Mouse (Mus musculus) liver, embryonic 13.5 days (tissue): ENCODE measurements around the gene Kcnab1. TPM values are rescaled to one million over a fixed set of nuclear protein-coding genes. Genes with fewer than 3 reads are reported as not detected.

ENCODE experiments used
- ATAC-seq: fragments of 200-750 bp; cut with Nextera tagmentation; 2 replicates; pipeline ENCODE4 v1.8.0; 2017; ENCODE audit warnings: low read depth, mild to moderate bottlenecking, moderate number of reproducible peaks, moderate library complexity
- DNase-seq: peaks from one replicate; pipeline ENCODE4 v3.0.0; 2022
- H3K27ac ChIP-seq: fragments of 300-500 bp; sonication (generic); 2 replicates; pipeline ENCODE4 v1.5.1; 2015; ENCODE audit warnings: moderate library complexity, mild to moderate bottlenecking, inconsistent platforms
- H3K27me3 ChIP-seq: fragments of 300-500 bp; sonication (generic); 2 replicates; pipeline ENCODE4 v1.6.1; 2015; ENCODE audit warnings: mild to moderate bottlenecking, inconsistent platforms
- H3K36me3 ChIP-seq: fragments of 300-500 bp; sonication (generic); 2 replicates; pipeline ENCODE4 v1.6.1; 2015; ENCODE audit warnings: mild to moderate bottlenecking, inconsistent platforms
- H3K4me1 ChIP-seq: fragments of 300-500 bp; sonication (generic); replicated peaks from 2 replicates; pipeline ENCODE4 v1.6.1; 2015; ENCODE audit warnings: inconsistent platforms
- H3K4me2 ChIP-seq: fragments of 300-500 bp; sonication (generic); 2 replicates; pipeline ENCODE4 v1.6.1; 2015; ENCODE audit warnings: inconsistent platforms, mild to moderate bottlenecking, moderate library complexity
- H3K4me3 ChIP-seq: fragments of 300-500 bp; sonication (generic); replicated peaks from 2 replicates; pipeline ENCODE4 v1.5.1; 2015; ENCODE audit warnings: mild to moderate bottlenecking, inconsistent platforms
- H3K9ac ChIP-seq: fragments of 300-500 bp; sonication (generic); 2 replicates; pipeline ENCODE4 v1.6.1; 2015; ENCODE audit warnings: mild to moderate bottlenecking, inconsistent platforms
- H3K9me3 ChIP-seq: fragments of 300-500 bp; sonication (generic); replicated peaks from 2 replicates; pipeline ENCODE4 v1.6.1; 2016; ENCODE audit warnings: inconsistent platforms
- WGBS: fragments of 180-500 bp; shearing (Covaris S2); methylation state at CpG from one replicate; pipeline ENCODE4 v1.1.7; 2015; ENCODE audit not compliant: insufficient replicate concordance; 5-methylcytosine and 5-hydroxymethylcytosine counted together
- polyA plus RNA-seq: library from polyadenylated mRNA; unstranded; fragments of >200 nt; fragmentation: Nextera tagmentation; extraction: Ambion mirVana; gene quantifications from 2 replicates; pipeline ENCODE4 v1.2.1, GENCODE M21; 2015

The Kcnab1 gene
- polyA plus RNA-seq, 1 experiment from 2014 or later = 0.96 TPM

DNA sequence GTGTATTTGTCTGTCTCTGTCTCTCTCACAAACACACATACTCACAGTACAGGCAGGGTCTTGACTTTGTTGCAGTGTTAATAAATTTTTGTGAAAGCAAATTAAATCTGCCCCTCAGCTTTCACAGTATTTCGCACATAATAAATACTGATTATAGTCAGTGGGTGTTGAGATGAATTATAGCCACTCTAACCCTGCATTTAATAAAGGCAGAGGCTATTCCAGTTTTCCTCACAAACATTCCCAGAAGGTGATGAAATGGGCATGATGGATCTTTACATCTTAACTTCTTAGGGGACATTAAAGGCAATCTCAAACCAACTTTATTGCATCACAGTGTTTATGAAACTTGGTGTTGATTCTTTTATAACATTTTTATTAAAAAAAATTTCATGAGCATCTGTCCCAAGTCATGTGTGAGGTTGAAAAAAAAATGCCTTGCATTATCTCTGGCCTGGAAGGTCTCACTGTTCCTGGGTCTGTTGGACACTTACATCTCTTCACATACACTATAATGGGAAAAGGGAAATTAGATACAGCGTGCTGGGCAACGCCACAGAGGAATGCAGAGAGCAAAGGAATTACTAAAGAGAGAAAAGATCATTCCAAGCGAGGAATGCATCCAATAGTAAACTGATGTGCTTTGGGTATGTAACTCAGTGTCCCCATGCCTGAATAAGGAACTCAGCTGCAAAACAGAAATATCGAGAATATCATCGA is 95.3 kb downstream of the Kcnab1 start:
- Histone ChIP-seq H3K4me3 (no peak overlapping the region), H3K4me2 (no peak overlapping the region), H3K27me3 (no peaks in the 10 kb centered on the region), H3K9me3 (no peaks in the 10 kb centered on the region), H3K36me3 (no peaks in the 10 kb centered on the region), H3K4me1 (no peaks in the 10 kb centered on the region), H3K27ac (no peak overlapping the region), H3K9ac (no peak overlapping the region)
- 68% methylated on average over 6 of the region's 6 CpGs for WGBS
- ATAC-seq (no peak), DNase-seq (no peak)

- no peaks in the 10 kb centered on the region for H3K4me1 ChIP-seq
- no peak overlapping the region for H3K27ac ChIP-seq
- no peaks in the 10 kb centered on the region for H3K9me3 ChIP-seq
- no peak overlapping the region for H3K4me3 ChIP-seq
- DNase-seq (no peak), ATAC-seq (no peak)
- H3K27me3 ChIP-seq = no peaks in the 10 kb centered on the region
- H3K36me3 ChIP-seq = no peaks in the 10 kb centered on the region
- no peak overlapping the region for H3K9ac ChIP-seq
- 66% methylated on average over 8 of the region's 8 CpGs for WGBS
- no peak overlapping the region for H3K4me2 ChIP-seq
Observed at GRCm38 (mm10) chr3:65205539-65206020, 96.4 kb downstream of the Kcnab1 start.

DNA sequence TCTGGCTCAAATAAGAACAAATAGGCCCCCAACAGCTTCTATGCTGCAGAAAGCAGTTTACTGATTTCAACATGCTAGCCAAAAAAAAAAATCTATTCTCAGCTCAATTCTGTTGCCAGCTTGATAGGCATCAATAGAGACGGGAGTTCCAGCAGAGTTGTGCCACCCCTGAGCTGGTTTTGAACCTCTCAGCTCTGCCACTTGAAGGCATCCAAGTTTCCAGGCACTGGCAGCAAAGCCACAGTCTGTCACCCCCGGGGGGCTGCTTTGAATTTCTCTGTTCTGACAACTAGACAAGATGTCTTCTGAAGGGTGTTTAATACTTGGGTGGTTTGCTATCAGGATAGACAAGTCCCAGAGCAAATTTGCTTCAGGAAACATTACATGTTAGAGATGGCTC is 104.5 kb downstream of the Kcnab1 start:
- DNase-seq = no peak
- WGBS = 51% methylated on average over 2 of the region's 2 CpGs
- no peak overlapping the region for H3K4me3 ChIP-seq
- no peak overlapping the region for H3K27ac ChIP-seq
- no peak overlapping the region for H3K9ac ChIP-seq
- no peaks in the 10 kb centered on the region for H3K4me1 ChIP-seq
- no peaks in the 10 kb centered on the region for H3K27me3 ChIP-seq
- ATAC-seq = no peak
- no peaks in the 10 kb centered on the region for H3K36me3 ChIP-seq
- H3K9me3 ChIP-seq = no peaks in the 10 kb centered on the region
- H3K4me2 ChIP-seq = no peak overlapping the region

- no peak for ATAC-seq
- DNase-seq = no peak
- H3K9me3 ChIP-seq = no peaks in the 10 kb centered on the region
- 54% methylated on average over 2 of the region's 2 CpGs for WGBS
- no peak overlapping the region for H3K4me3 ChIP-seq
- H3K9ac ChIP-seq = no peak overlapping the region
- H3K36me3 ChIP-seq = no peaks in the 10 kb centered on the region
- H3K27ac ChIP-seq = no peak overlapping the region
- H3K4me2 ChIP-seq = no peak overlapping the region
- H3K4me1 ChIP-seq = no peaks in the 10 kb centered on the region
- H3K27me3 ChIP-seq = no peaks in the 10 kb centered on the region
Observed at GRCm38 (mm10) chr3:65214635-65215034, 105.5 kb downstream of the Kcnab1 start.

GRCm38 (mm10) chr3:65217673-65218579 is 108.7 kb downstream of the Kcnab1 start:
- no peaks in the 10 kb centered on the region for H3K4me1 ChIP-seq

DNA sequence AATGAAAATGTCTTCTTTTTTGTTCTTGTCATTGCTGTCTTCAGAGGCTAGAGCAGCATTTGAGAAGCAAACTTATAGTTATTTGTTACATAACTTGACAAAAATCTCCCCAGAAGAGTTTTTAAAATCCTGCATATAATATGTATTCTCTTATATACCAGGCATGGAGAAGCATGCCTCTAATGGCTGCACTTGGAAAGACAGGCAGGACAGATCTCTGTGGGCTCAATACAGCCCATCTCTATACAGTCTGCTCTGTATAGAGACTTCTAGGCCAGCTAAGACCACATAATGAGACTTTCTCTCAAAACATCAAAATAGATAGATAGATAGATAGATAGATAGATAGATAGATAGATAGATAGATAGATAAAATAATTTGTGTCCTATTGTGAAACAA is 111.1 kb downstream of the Kcnab1 start:
- H3K4me2 ChIP-seq = no peak overlapping the region
- H3K4me3 ChIP-seq = no peak overlapping the region
- H3K9ac ChIP-seq = no peak overlapping the region
- no peak overlapping the region for H3K27ac ChIP-seq
- ATAC-seq (no peak), DNase-seq (no peak)
- H3K36me3 ChIP-seq = no peaks in the 10 kb centered on the region
- no peaks in the 10 kb centered on the region for H3K4me1 ChIP-seq
- H3K27me3 ChIP-seq = no peaks in the 10 kb centered on the region
- H3K9me3 ChIP-seq = no peaks in the 10 kb centered on the region

More at GRCm38 (mm10) chr3:65217673-65218579, 108.7 kb downstream of the Kcnab1 start:
- no peak overlapping the region for H3K4me3 ChIP-seq
- WGBS = 66% methylated on average over 7 of the region's 7 CpGs
- H3K27me3 ChIP-seq = no peaks in the 10 kb centered on the region
- DNase-seq = no peak
- H3K27ac ChIP-seq = no peak overlapping the region
- no peak for ATAC-seq
- H3K9me3 ChIP-seq = no peaks in the 10 kb centered on the region
- no peak overlapping the region for H3K9ac ChIP-seq
- H3K4me2 ChIP-seq = no peak overlapping the region
- no peaks in the 10 kb centered on the region for H3K36me3 ChIP-seq

GRCm38 (mm10) chr3:65223635-65224034 is 114.5 kb downstream of the Kcnab1 start:
- Histone ChIP-seq H3K9ac (no peak overlapping the region), H3K4me1 (no peaks in the 10 kb centered on the region), H3K27me3 (no peaks in the 10 kb centered on the region), H3K4me3 (no peak overlapping the region), H3K9me3 (no peaks in the 10 kb centered on the region), H3K36me3 (no peaks in the 10 kb centered on the region), H3K4me2 (no peak overlapping the region), H3K27ac (no peak overlapping the region)
- DNase-seq (no peak), ATAC-seq (no peak)
- WGBS = 60% methylated on average over 2 of the region's 2 CpGs

GRCm38 (mm10) chr3:65230978-65231377 is 121.8 kb downstream of the Kcnab1 start:
- no peak overlapping the region for H3K9ac ChIP-seq
- no peak overlapping the region for H3K4me2 ChIP-seq
- ATAC-seq (no peak), DNase-seq (no peak)
- WGBS = 50% methylated on average over 1 of the region's 1 CpGs
- H3K9me3 ChIP-seq = no peaks in the 10 kb centered on the region
- H3K27me3 ChIP-seq = no peaks in the 10 kb centered on the region
- no peaks in the 10 kb centered on the region for H3K36me3 ChIP-seq
- H3K27ac ChIP-seq = no peak overlapping the region
- no peak overlapping the region for H3K4me3 ChIP-seq
- no peaks in the 10 kb centered on the region for H3K4me1 ChIP-seq

DNA sequence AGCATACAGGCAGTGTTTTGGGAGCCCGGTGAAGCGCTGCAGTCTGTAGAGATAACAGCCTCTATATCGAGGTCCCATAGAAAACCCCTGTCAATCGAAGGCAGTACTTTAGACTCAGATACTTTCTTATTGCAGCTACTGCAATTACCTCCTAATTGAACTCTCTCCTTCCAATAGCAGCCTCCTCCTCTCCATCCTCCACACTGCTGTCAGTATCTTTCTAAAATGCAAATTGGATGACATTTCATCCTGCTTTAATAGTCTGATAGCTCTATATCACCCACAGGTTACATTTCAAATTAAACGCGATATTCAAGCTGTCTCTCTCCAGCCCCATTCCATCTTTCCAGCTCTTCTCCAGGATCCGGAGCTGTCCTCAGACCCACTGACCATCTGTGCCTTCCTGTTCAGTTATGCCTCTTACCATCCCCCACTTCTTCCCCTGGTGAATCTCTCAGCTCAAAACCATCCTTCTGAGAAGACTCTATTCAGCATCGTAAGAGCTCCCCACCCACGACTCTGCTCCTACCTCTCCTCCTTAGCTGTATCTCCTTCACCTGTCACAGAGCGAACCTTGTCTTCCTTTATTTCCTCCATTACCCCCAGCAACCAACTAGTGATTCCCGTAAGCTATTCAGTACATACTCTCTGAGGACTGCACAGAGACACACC is 122.4 kb downstream of the Kcnab1 start:
- Histone ChIP-seq H3K4me3 (no peak overlapping the region), H3K36me3 (no peaks in the 10 kb centered on the region), H3K4me1 (no peaks in the 10 kb centered on the region), H3K9me3 (no peaks in the 10 kb centered on the region), H3K27ac (no peak overlapping the region), H3K27me3 (no peaks in the 10 kb centered on the region), H3K9ac (no peak overlapping the region), H3K4me2 (no peak overlapping the region)
- DNase-seq = no peak
- WGBS = 64% methylated on average over 11 of the region's 11 CpGs
- no peak for ATAC-seq

DNA sequence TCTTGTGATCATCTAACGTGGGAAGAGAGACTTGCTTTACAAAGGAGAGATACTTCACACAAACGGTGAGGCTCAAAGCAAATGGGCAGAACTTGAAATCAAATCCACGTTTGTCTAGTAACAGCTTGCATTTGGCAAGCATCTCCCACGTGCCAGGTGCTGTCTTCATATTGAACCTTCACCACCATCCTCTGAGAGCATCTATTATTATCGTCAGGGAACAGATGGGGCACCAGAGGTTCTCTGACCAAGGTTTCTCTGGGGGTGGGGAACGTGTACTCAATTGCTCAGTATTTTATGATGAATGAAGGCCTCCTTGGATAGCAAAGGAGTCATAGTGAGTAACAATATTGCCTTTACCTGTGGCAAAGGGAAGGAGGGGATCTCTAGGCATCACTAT is 139.8 kb downstream of the Kcnab1 start:
- DNase-seq = no peak
- no peak overlapping the region for H3K9ac ChIP-seq
- no peaks in the 10 kb centered on the region for H3K36me3 ChIP-seq
- H3K4me3 ChIP-seq = no peak overlapping the region
- H3K27me3 ChIP-seq = no peaks in the 10 kb centered on the region
- ATAC-seq = no peak
- 46% methylated on average over 6 of the region's 6 CpGs for WGBS
- H3K4me2 ChIP-seq = no peak overlapping the region
- no peaks in the 10 kb centered on the region for H3K9me3 ChIP-seq
- H3K4me1 ChIP-seq = no peaks in the 10 kb centered on the region
- no peak overlapping the region for H3K27ac ChIP-seq

- Histone ChIP-seq H3K4me2 (no peak overlapping the region), H3K27ac (no peak overlapping the region), H3K4me1 (no peaks in the 10 kb centered on the region), H3K9ac (no peak overlapping the region), H3K4me3 (no peak overlapping the region), H3K36me3 (no peaks in the 10 kb centered on the region), H3K9me3 (no peaks in the 10 kb centered on the region), H3K27me3 (no peaks in the 10 kb centered on the region)
- no peak for ATAC-seq
- DNase-seq = no peak
- 56% methylated on average over 4 of the region's 4 CpGs for WGBS
Observed at GRCm38 (mm10) chr3:65260521-65260920, 151.3 kb downstream of the Kcnab1 start.
